Comparison of ENCODE assay signal across 19 mouse cellular contexts in genomic region chr11:58215814-58216213, GRCm38 (mm10). TPM values are rescaled to one million over a fixed set of nuclear protein-coding genes. Genes with fewer than 3 reads are reported as not detected.
DNase-seq lines count a peak whose midpoint lies in the region; ATAC-seq and TF ChIP-seq lines count a peak whose summit lies in the region.
"Had no signal": no experiment of that assay in that cellular context is flagged by ENCODE, and none has a peak within 500 bp of the region (broad histone marks: within the 10 kb centered on the region; RNA-seq: fewer than 3 reads in every experiment).

No protein-coding gene starts in this region.

- TF ChIP-seq POLR2A in kidney, adult 2 months (IDR thresholded peaks at IDR 0.05; ENCODE audit: low read depth, low read length), result no peak
- TF ChIP-seq POLR2A in spleen, adult 2 months (IDR thresholded peaks at IDR 0.05; ENCODE audit: low read depth, low read length), result no peak

- no peak overlapping the region for H3K27ac ChIP-seq in kidney, adult 2 months (ENCODE audit: insufficient read depth, low read depth, low read length)
- H3K27ac ChIP-seq in spleen, adult 2 months (ENCODE audit: insufficient read depth, low read length), result 0 out of 2 replicates have a peak overlapping the region, but pooled peaks have one; percentile 38
- no peak overlapping the region for H3K27ac ChIP-seq in stomach, embryonic 15.5 days
- H3K27ac ChIP-seq: embryonic facial prominence, embryonic 15.5 days; hindbrain, embryonic 10.5 days; limb, embryonic 15.5 days had no signal

- no peaks in the 10 kb centered on the region; the same call in 1 of the 2 replicates for H3K27me3 ChIP-seq in erythroblast, embryonic 14.5 days (ENCODE audit: control insufficient read depth)
- H3K27me3 ChIP-seq in kidney, adult 2 months (replicated peaks; ENCODE audit: control insufficient read depth, insufficient read depth, low read length), result no peaks in the 10 kb centered on the region
- H3K27me3 ChIP-seq in spleen, adult 2 months (ENCODE audit: control insufficient read depth, insufficient read depth, low read length), result no peaks in the 10 kb centered on the region
- no peaks in the 10 kb centered on the region for H3K27me3 ChIP-seq in stomach, embryonic 15.5 days (replicated peaks)
- H3K27me3 ChIP-seq: embryonic facial prominence, embryonic 15.5 days; limb, embryonic 15.5 days; Patski had no signal

- H3K4me3 ChIP-seq in erythroblast, embryonic 14.5 days (replicated peaks), result peak overlapping the region; percentile 69
- H3K4me3 ChIP-seq in kidney, adult 2 months (ENCODE audit: insufficient read depth, low read depth, low read length), result peak overlapping the region; percentile 36
- H3K4me3 ChIP-seq in spleen, adult 2 months (ENCODE audit: extremely low read depth, insufficient read depth, insufficient read length), result peak overlapping the region; percentile 49
- no peak overlapping the region for H3K4me3 ChIP-seq in stomach, embryonic 15.5 days (replicated peaks)
- H3K4me3 ChIP-seq: hindbrain, embryonic 10.5 days had no signal

- H3K36me3 ChIP-seq in erythroblast, embryonic 14.5 days (ENCODE audit: control insufficient read depth), result peaks cover 72% of the 10 kb centered on the region
- H3K36me3 ChIP-seq in kidney, adult 2 months (ENCODE audit: control insufficient read depth, insufficient read depth, low read length), result no peaks in the 10 kb centered on the region
- peaks cover 6% of the 10 kb centered on the region; the same call in 1 of the 2 replicates for H3K36me3 ChIP-seq in spleen, adult 2 months (ENCODE audit: control insufficient read depth, insufficient read depth, low read length)
- no peaks in the 10 kb centered on the region for H3K36me3 ChIP-seq in stomach, embryonic 15.5 days
- H3K36me3 ChIP-seq: embryonic facial prominence, embryonic 15.5 days; hindbrain, embryonic 10.5 days; limb, embryonic 15.5 days had no signal

- ATAC-seq in erythroblast, adult 5-6 weeks (replicated peaks; ENCODE audit: low FRiP score, poor library complexity, severe bottlenecking), result no peak
- ATAC-seq in stomach, embryonic 15.5 days (ENCODE audit: insufficient read depth, low FRiP score, low read depth), result no peak
- ATAC-seq: forebrain, embryonic 14.5 days; Patski had no signal

- TF ChIP-seq CTCF in kidney, adult 2 months (conservative IDR thresholded peaks at IDR 0.05; ENCODE audit: insufficient read depth, insufficient read length, low read depth, low read length), result no peak
- TF ChIP-seq CTCF in spleen, adult 2 months (IDR thresholded peaks at IDR 0.05; ENCODE audit: extremely low read depth, insufficient read depth, insufficient read length, insufficient replicate concordance), result no peak

- 71% methylated on average over 5 of the region's 5 CpGs for WGBS in kidney, adult 2 months
- 50% methylated on average over 5 of the region's 5 CpGs for WGBS in spleen, adult 2 months
- WGBS in stomach, embryonic 15.5 days, result 61% methylated on average over 5 of the region's 5 CpGs

- peaks cover 87% of the 10 kb centered on the region for H3K4me1 ChIP-seq in erythroblast, embryonic 14.5 days (ENCODE audit: control insufficient read depth)
- H3K4me1 ChIP-seq in kidney, adult 2 months (ENCODE audit: control insufficient read depth, insufficient read depth, low read length), result peaks cover 8% of the 10 kb centered on the region
- H3K4me1 ChIP-seq in spleen, adult 2 months (ENCODE audit: control insufficient read depth, insufficient read depth, insufficient read length), result peaks cover 16% of the 10 kb centered on the region; the same call in 1 of the 2 replicates
- H3K4me1 ChIP-seq in stomach, embryonic 15.5 days, result peaks cover 16% of the 10 kb centered on the region; the same call in 1 of the 2 replicates

- peaks cover 16% of the 10 kb centered on the region for H3K9me3 ChIP-seq in erythroblast, embryonic 14.5 days (ENCODE audit: control insufficient read depth, low read length)
- no peaks in the 10 kb centered on the region for H3K9me3 ChIP-seq in stomach, embryonic 15.5 days
- H3K9me3 ChIP-seq: embryonic facial prominence, embryonic 15.5 days; hindbrain, embryonic 10.5 days; limb, embryonic 15.5 days had no signal

- H3K9ac ChIP-seq in stomach, embryonic 15.5 days, result no peak overlapping the region
- H3K9ac ChIP-seq: embryonic facial prominence, embryonic 15.5 days; limb, embryonic 15.5 days had no signal

- H3K4me2 ChIP-seq in stomach, embryonic 15.5 days, result 0 out of 2 replicates have a peak overlapping the region, but pooled peaks have one; percentile 16
- H3K4me2 ChIP-seq: midbrain, embryonic 11.5 days had no signal

- DNase-seq in kidney, adult 2 months, result no peak
- DNase-seq in kidney, adult 11 months, result no peak
- DNase-seq in spleen, adult 2 months (ENCODE audit: low read depth in 1 of 2, low spot score in 2 of 2), result no peak
- DNase-seq in spleen, adult 12 weeks (ENCODE audit: low spot score), result no peak
- DNase-seq in cerebellum, adult 11 months, result no peak
- DNase-seq: cerebellum, adult 8-10 months; gastrocnemius, postnatal 10 days; kidney, adult 8-10 months; thymus, postnatal 4 days had no signal

RNA-seq across cellular contexts. Expression of gene Irgm2, which starts 16.4 kb away (rescaled TPM):
- 0.61 and 0.98 TPM in 2 replicates for polyA plus RNA-seq in erythroblast, embryonic 14.5 days (2012)
- 17.7 and 21.3 TPM in 2 replicates for total RNA-seq in erythroblast, adult 5-6 weeks (2015; ENCODE audit: low replicate concordance)
- 24.0 and 26.5 TPM in 2 replicates for total RNA-seq in erythroblast, adult 5-6 weeks (2017; ENCODE audit: low replicate concordance)
- 14.7 and 18.9 TPM in 2 replicates for polyA plus RNA-seq in kidney, adult 2 months (2012; rRNA removed)
- polyA plus RNA-seq in spleen, adult 2 months (2012; rRNA removed), result 18.3 and 21.1 TPM in 2 replicates
- 3.0 and 3.8 TPM in 2 replicates for polyA plus RNA-seq in stomach, embryonic 15.5 days (2015; fragmentation: Nextera tagmentation; extraction: Ambion mirVana)

RNA-seq across cellular contexts. Expression of gene Igtp, which starts 16.5 kb away (rescaled TPM):
- polyA plus RNA-seq in erythroblast, embryonic 14.5 days (2012), result 2.2 and 2.7 TPM in 2 replicates
- total RNA-seq in erythroblast, adult 5-6 weeks (2015; ENCODE audit: low replicate concordance), result 16.3 and 19.9 TPM in 2 replicates
- 21.7 and 22.6 TPM in 2 replicates for total RNA-seq in erythroblast, adult 5-6 weeks (2017; ENCODE audit: low replicate concordance)
- polyA plus RNA-seq in kidney, adult 2 months (2012; rRNA removed), result 15.9 and 18.6 TPM in 2 replicates
- polyA plus RNA-seq in spleen, adult 2 months (2012; rRNA removed), result 25.4 and 27.3 TPM in 2 replicates
- 4.3 and 4.9 TPM in 2 replicates for polyA plus RNA-seq in stomach, embryonic 15.5 days (2015; fragmentation: Nextera tagmentation; extraction: Ambion mirVana)

RNA-seq across cellular contexts. Expression of gene Mrpl22, which starts 44.4 kb away (rescaled TPM):
- polyA plus RNA-seq in erythroblast, embryonic 14.5 days (2012), result 2.0 and 2.9 TPM in 2 replicates
- 24.0 and 27.7 TPM in 2 replicates for total RNA-seq in erythroblast, adult 5-6 weeks (2015; ENCODE audit: low replicate concordance)
- total RNA-seq in erythroblast, adult 5-6 weeks (2017; ENCODE audit: low replicate concordance), result 7.5 and 16.2 TPM in 2 replicates
- polyA plus RNA-seq in kidney, adult 2 months (2012; rRNA removed), result 52.1 and 78.2 TPM in 2 replicates
- 15.5 and 15.9 TPM in 2 replicates for polyA plus RNA-seq in spleen, adult 2 months (2012; rRNA removed)
- polyA plus RNA-seq in stomach, embryonic 15.5 days (2015; fragmentation: Nextera tagmentation; extraction: Ambion mirVana), result 123 and 134 TPM in 2 replicates

RNA-seq across cellular contexts. Expression of gene Gemin5, which starts 47.5 kb away (rescaled TPM):
- 0.22 and 0.29 TPM in 2 replicates for polyA plus RNA-seq in erythroblast, embryonic 14.5 days (2012)
- 2.9 and 3.1 TPM in 2 replicates for total RNA-seq in erythroblast, adult 5-6 weeks (2015; ENCODE audit: low replicate concordance)
- 2.0 and 3.6 TPM in 2 replicates for total RNA-seq in erythroblast, adult 5-6 weeks (2017; ENCODE audit: low replicate concordance)
- 5.3 and 6.3 TPM in 2 replicates for polyA plus RNA-seq in kidney, adult 2 months (2012; rRNA removed)
- polyA plus RNA-seq in spleen, adult 2 months (2012; rRNA removed), result 6.1 and 6.9 TPM in 2 replicates
- polyA plus RNA-seq in stomach, embryonic 15.5 days (2015; fragmentation: Nextera tagmentation; extraction: Ambion mirVana), result 18.8 and 19.8 TPM in 2 replicates

RNA-seq across cellular contexts. Expression of gene 4930438A08Rik, which starts 58.8 kb away (rescaled TPM):
- polyA plus RNA-seq in erythroblast, embryonic 14.5 days (2012), result not detected in 2 replicates
- total RNA-seq in erythroblast, adult 5-6 weeks (2015; ENCODE audit: low replicate concordance), result 18.4 and 20.9 TPM in 2 replicates
- total RNA-seq in erythroblast, adult 5-6 weeks (2017; ENCODE audit: low replicate concordance), result 11.7 and 16.9 TPM in 2 replicates
- polyA plus RNA-seq in kidney, adult 2 months (2012; rRNA removed), result not detected in 2 replicates
- polyA plus RNA-seq in spleen, adult 2 months (2012; rRNA removed), result 0.53 and 0.63 TPM in 2 replicates
- 0.19 and 0.40 TPM in 2 replicates for polyA plus RNA-seq in stomach, embryonic 15.5 days (2015; fragmentation: Nextera tagmentation; extraction: Ambion mirVana)
- total RNA-seq: gastrocnemius, postnatal 10 days; left cerebral cortex, adult 8-10 months had no signal
- polyA plus RNA-seq: forebrain, embryonic 14.5 days; midbrain, embryonic 11.5 days; Patski had no signal
